Mouse (Mus musculus) heart, postnatal 25 days (tissue): ENCODE measurements around the gene Nhs. TPM values are rescaled to one million over a fixed set of nuclear protein-coding genes. Genes with fewer than 3 reads are reported as not detected.

Experiments
- DNase-seq: peaks from one replicate; pipeline ENCODE4 v3.0.0; 2022; ENCODE audit warnings: low spot score
- intact Hi-C: fragments of 180-260 bp; cut with DNase I; formaldehyde crosslinking; loops from one replicate; pipeline ENCODE4 v1.15.1; 2025
- total RNA-seq, 2 experiments: library from RNA; stranded (reverse); gene quantifications; 2 replicates each; pipeline ENCODE4 v1.2.3; 2021

The Nhs gene
- total RNA-seq, 2 experiments from 2014 or later, result 0.36 to 0.49 TPM

DNA sequence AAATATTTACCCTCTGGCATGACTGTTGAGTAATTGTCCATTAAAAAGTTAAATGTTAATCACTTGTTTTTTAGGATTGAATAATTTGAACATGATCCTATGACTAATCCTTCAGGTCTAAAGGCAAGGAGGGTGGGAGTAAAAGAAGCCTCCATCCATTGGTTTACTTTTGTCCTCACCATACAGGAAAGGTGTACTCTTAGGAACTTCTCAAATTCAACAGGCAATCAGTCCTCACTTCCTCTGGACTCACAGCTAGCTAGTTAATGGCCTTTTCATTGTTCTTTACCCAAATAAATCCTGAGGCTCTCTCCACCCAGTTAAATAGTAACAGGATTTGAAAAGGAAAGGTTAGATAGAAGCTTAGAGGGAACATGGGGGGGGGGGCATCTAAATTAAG is 196.2 kb downstream of the Nhs start:
- intact Hi-C loops, result loop anchor here (10.0 kb wide), 1 partner anchor 491 kb away; no protein-coding TSS in a partner anchor
- no peak for DNase-seq

DNA sequence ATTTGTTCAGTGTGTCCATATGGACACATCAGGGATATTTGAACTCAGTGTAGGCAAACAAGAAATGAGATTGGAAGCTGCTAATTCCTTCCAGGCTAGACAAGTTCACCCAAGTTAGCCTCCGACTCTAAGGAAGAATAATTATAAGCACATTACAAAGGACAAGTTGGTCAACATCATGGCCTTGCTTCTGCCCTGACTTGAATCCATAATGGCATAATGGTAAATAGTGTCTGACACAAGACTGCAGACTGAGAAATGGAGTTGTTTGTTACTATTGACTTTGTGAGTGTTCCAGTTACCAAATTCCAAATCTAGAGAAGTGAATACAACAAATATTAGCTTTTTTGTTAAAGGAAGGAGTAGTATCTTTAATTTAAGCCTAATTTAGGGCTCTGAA is 196.7 kb downstream of the Nhs start:
- no peak for DNase-seq
- intact Hi-C loops, result loop anchor here (10.0 kb wide), 1 partner anchor 492 kb away; no protein-coding TSS in a partner anchor

DNA sequence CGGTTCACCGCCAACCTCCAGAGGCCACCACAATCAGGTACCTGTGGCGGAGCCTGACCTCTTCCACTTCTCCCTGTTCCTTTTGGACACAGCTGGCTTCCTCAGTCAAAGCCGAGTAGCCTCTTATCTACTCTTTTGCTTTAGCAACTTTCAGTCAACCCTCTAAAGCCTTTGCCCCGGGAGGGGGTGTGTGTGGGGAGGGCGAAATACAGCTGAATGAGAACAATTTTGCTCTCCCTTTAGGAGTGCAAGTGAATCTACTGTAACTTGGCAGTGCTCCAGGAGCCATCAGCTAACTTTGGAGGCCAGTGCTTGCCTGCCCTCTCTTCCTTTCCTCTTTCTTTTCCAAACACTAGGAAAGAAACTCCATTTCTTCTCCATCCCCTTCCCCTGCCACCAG is 197.8 kb downstream of the Nhs start:
- intact Hi-C loops, result loop anchor here (10.0 kb wide), 1 partner anchor 493 kb away; no protein-coding TSS in a partner anchor
- DNase-seq, result no peak

DNA sequence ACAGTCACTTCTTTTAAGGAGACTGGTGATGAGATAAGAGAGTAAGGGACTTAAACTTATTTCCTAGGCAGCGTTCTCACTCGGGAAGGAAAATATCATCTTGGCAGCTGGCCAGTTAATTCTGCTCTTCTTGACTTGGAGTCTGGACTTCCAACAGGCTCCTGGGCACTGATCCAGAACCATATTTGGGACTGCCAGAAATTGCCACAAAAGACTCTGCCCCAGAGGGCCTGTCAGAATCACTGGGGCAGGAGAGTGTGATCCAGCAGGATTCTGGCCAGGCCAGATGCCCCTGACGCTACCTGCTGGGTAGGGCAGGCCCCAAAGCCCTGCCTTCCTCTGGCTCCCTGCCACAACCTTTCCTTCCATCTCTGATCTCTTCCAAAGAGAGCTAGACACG is 198.4 kb downstream of the Nhs start:
- intact Hi-C loops, result loop anchor here (10.0 kb wide), 1 partner anchor 494 kb away; no protein-coding TSS in a partner anchor
- DNase-seq, result peak; percentile 7

- intact Hi-C loops, result no loop called here
These were observed 207.2 kb downstream of the Nhs start for GRCm38 (mm10) chrX:161952356-161952755.

DNA sequence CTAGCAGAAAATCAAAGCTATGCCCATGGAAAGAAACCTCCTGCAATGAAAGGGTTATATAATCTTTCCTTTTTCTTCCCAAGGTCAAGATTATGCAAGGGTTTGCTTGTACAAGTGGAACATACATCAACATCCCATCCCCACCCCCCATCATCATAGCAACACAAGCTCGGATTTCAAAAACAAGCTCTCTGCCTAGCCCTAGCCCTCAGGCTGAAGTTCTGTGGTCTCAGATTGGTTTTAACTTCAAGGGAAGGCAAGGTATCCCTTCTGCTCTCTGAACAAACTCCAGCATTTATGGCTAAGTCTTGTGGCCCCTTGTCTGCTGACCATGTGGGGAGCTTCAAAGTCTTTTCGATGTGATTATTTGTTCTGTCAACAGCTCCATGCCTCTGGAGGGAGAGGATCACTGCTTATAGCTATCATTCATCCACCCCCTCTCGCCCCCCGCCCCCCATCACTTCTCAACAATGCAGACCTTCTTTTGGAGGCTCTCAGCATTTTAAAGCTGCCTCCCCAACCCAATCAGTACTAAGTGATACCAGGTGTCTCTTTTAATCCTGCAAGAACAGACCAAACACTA is 216.3 kb downstream of the Nhs start:
- intact Hi-C loops, result no loop called here
- no peak for DNase-seq

More at GRCm38 (mm10) chrX:161952356-161952755, 207.2 kb downstream of the Nhs start:
- DNase-seq, result no peak

DNA sequence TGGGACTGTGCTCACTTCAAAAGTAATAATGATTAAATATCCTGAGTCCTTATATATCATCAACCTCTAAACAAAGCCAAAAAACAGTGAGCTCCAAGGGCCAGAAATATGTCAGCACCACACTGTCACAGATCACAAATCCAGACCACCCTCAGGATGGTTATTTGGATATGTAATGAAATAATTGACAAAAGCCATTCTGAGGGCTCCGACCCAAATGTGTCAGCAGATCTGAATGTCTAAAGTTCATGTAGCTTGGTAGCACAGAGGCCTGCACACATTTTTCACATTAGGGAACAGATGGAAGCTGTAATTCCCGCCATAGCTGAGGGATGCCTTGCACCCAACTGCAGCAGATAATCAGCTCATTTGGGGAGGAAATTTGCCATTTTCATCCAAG is 218.8 kb downstream of the Nhs start:
- no peak for DNase-seq
- intact Hi-C loops, result no loop called here

DNA sequence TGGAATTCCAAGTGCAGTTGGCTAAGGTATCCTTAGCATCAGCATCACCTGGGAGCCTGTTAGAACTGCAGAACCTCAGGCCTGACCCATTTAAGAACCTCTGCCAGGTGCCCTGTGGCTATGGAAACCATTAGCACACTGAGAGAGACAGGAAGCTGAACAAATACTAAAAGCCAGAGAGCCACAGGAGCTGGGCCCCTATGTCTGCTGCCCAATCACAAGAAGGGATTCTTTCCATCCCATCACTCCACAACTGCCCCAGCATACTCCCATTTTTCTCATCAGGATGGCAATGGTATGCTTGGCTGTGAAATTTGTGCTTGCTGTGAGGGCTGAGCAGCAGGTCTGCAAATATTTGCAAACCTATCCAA is 232.9 kb downstream of the Nhs start:
- DNase-seq, result no peak
- intact Hi-C loops, result no loop called here

DNA sequence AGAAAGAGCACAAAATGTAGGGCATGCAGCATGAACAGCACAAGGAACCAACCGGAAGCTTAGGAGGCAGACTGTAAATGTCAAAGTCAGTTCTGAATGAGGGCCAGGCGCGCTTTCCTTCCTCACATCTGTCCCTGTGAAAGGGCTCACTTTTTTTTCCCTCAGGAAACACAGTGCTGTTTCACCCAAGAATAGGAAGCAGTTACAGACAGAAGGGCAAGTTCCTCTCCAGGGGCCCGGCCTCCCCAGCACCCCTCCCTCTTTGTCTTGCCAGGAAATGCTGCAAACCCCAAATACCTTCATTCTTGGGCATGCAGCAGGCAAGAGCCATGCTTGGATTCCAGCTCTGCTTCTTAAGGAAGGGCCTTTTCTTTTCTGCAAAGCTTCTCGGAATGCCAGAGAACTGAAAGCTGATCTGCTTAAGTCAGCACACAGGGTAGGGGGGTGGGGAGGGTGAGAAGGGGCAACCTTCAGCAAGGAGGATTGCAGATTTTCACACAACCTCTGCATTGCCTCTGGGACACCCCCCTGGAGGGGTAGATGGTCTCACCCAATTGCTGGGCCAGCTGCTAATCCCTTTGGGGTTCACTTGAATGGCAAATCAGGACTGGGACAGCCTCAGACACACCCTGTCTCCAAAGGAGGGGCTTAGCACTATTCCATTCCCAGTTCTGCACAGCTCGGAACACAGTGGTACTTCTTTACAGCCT is 233.4 kb downstream of the Nhs start:
- no peak for DNase-seq
- intact Hi-C loops, result no loop called here

- DNase-seq, result no peak
- intact Hi-C loops, result no loop called here
These were observed 236.9 kb downstream of the Nhs start for GRCm38 (mm10) chrX:161922655-161923054.

GRCm38 (mm10) chrX:161921581-161921980 is 237.9 kb downstream of the Nhs start:
- intact Hi-C loops, result no loop called here

DNA sequence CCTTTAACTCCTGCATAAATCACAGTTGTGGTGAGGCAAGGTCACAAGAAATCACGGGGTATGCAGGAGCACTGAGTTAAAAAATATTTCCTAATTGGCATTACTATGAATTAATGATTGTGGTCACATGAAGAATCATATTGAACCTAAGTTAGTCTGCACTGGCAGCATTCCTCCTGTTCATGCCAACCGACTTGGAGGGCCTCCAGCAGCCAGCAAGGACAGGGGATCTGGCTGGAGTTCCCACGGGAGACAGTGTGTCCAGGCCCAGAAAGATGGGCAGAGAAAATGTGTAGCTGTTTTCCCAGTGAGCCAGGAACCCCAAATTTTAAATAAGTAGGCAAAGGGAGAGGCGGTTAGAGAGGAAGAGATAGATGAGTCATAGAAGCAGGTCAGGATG is 249.6 kb downstream of the Nhs start:
- intact Hi-C loops, result no loop called here

More at GRCm38 (mm10) chrX:161921581-161921980, 237.9 kb downstream of the Nhs start:
- no peak for DNase-seq

GRCm38 (mm10) chrX:161908652-161909403 is 250.7 kb downstream of the Nhs start:
- no peak for DNase-seq
- intact Hi-C loops, result no loop called here

More for the DNA sequence above, 249.6 kb downstream of the Nhs start:
- no peak for DNase-seq

DNA sequence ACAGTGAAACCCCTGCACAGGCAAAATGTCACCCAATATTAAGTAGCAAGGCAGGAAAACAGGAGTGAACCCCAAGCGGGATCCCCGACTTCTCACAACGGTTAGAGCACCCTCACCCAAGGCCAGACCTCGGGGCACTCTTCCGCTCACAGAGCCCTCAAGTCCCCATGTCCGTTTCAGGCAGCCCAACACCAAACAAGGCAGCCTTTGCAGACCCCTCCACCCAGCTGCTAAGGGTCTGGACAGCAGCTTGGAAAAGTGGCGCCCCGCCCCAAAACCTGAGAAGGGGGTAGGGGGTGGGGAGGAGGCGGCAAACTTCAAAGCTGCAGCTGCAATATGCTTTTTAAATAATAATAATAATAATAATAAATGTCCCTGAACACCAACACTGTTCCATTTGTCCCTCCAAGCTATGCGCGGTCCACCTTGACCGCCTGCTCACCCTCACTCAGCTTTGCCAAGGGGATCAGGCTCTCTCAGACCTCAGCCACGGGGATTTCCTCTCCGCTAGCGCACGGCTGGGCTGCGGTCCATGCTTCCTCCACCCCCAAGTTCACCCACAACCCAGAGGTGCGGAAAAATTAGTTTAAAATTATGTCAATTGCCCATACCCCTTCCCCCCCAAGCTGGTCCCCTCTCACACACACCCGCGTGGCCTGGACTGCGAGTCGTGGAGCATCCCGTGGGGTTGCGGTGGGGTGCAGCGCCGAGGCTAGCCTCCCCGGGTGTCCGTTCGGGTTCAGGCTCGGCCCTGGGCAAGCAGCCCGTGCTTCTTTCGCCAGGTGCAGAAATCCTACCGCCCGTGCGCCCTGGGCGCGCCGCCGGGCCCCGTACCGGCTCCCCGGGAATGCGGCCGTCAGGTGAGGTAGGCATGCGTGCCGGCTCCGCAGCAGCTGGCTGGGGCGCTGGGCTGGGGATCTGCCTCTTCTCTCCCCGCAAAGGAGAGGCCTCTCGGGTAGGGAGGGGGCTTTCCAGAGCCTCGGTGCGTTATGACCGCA is 251.6 kb downstream of the Nhs start:
- no peak for DNase-seq
- intact Hi-C loops, result no loop called here

DNA sequence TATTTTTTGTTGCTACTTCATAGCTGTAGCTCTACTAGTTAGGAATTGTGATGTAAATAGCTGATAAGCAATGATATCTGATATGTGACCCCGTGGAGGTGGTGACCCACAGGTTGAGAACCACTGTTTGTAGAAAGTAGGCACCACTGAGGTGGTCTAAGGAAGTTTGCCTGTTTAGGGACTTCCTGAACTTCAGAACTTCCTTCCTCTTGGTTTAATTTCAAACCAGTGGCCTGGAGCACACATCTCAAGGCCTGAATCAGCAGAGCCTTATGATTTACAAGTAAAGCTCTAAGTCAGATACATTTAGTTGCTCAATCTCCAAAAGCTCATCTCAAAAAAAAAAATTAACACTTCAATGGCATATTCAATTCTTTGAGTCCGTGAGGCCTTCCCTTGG is 265.1 kb downstream of the Nhs start:
- intact Hi-C loops, result no loop called here
- DNase-seq, result no peak

DNA sequence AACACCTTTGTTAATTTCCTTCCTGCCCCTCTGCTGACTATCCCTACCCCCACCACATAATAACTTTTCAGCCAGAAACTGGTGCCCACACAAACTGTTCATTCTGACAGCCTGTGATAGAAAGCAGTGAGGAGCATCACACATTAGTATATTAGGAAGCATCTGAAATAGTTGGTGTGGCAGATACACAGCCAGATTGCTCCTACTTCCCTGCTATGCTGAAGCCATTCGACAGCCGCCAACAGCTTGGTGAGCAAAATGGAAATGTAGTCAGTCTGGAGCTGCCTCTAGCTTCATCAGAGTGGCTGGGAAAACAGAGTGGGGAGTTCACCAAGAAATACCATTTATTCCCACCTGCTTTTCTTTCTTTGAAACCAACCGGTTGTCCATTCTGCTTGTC is 275.9 kb downstream of the Nhs start:
- DNase-seq, result no peak
- intact Hi-C loops, result no loop called here

DNA sequence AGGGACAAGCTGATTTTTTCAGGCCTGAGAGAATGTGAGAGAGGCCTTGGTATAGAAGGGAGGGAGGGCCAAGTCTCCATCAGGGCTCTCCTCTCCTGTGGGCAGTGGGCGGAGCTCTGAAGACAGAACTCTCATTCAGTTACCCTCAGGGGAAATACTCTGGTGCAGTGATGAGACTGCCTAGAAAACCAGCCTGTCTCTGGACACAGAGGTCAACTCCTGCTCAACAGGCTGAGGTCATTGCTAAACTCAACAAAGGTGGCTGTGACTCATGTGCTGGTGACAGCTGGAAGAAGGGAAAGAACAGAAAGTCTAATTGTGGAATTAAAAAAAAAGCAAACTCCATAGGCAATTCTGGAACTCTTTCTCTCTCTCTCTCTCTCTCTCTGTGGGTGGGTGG is 282.4 kb downstream of the Nhs start:
- intact Hi-C loops, result no loop called here
- DNase-seq, result no peak

DNA sequence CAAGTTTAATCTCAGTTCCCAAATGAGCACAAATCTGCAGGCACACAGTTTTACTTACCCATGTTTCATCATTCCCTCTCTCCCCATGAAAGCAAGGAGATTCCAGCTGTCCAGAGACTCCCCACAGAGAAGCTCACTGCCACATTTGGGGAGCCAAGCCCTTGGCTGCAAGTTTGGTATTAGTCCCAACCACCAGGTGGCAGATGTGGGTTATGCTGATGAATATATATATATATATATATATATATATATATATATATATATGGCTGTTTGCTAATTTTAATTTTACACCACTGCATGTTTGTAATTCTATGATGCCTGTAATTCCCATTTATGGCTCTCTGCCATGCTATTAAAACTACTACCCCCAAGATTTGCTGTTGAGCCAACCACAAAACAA is 286.0 kb downstream of the Nhs start:
- DNase-seq, result no peak
- intact Hi-C loops, result loop anchor here (2.0 to 5.0 kb wide), 3 partner anchors 94 to 579 kb away; no protein-coding TSS in a partner anchor

DNA sequence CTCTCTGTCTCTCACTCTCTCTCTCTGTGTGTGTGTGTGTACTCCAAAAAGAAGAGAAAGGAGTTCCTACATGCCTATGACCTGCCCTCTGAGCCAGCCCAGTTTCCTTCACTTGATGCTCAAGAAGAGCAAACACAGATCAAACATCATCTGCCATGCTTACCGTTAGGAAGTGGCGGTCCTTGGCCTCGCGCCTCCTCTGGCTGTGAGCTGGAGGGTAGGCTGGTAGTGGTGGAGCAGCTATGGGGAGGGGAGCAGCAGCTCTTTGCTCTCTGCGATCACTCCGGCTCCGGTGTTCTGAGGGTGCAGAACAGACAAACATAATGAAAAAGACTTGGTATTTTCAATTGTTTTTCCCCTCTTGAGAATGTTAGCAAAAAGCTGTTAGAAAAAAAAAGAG is 288.2 kb downstream of the Nhs start:
- DNase-seq, result no peak
- intact Hi-C loops, result loop anchor here (5.0 kb wide), 2 partner anchors 96 to 581 kb away; no protein-coding TSS in a partner anchor

GRCm38 (mm10) chrX:161855630-161856029 is 303.9 kb downstream of the Nhs start:
- intact Hi-C loops, result no loop called here
- DNase-seq, result no peak
